Mouse (Mus musculus) small intestine, adult 2 months (tissue): ENCODE measurements around the gene Gm45015. TPM values are rescaled to one million over a fixed set of nuclear protein-coding genes. Genes with fewer than 3 reads are reported as not detected.
A peak's percentile ranks its signal among the peaks of the same experiment; 100 is the strongest.
"Not testable (repeated sequence)": the region's sequence is repeated elsewhere in the genome, so short reads cannot be mapped to it uniquely, and the experiment has no call there.

Source experiments
- H3K27ac ChIP-seq: fragments of 200-500 bp; 2 replicates; pipeline ENCODE4 v1.5.1; 2012; ENCODE audit warnings: low read depth, low read length, control low read depth, inconsistent platforms; ENCODE audit not compliant: insufficient read depth
- H3K27me3 ChIP-seq: fragments of 200-500 bp; 2 replicates; pipeline ENCODE4 v1.6.1; 2012; ENCODE audit warnings: mild to moderate bottlenecking, moderate library complexity, low read length, inconsistent platforms; ENCODE audit not compliant: control insufficient read depth, insufficient read depth
- H3K36me3 ChIP-seq: fragments of 200-500 bp; 2 replicates; pipeline ENCODE4 v1.6.1; 2012; ENCODE audit warnings: mild to moderate bottlenecking, low read length, control low read depth, inconsistent platforms; ENCODE audit not compliant: control insufficient read depth, insufficient read depth
- H3K4me1 ChIP-seq: fragments of 200-500 bp; 2 replicates; pipeline ENCODE4 v1.6.1; 2012; ENCODE audit warnings: low read length, inconsistent platforms, mixed read lengths; ENCODE audit not compliant: control insufficient read depth, insufficient read depth, insufficient read length
- H3K4me3 ChIP-seq: fragments of 200-500 bp; 2 replicates; pipeline ENCODE4 v1.5.1; 2012; ENCODE audit warnings: low read depth, mild to moderate bottlenecking, control low read depth, inconsistent platforms, low read length, moderate library complexity
- CTCF ChIP-seq: fragments of 200-500 bp; IDR thresholded peaks from 2 replicates; pipeline ENCODE4 v1.5.1; 2012; ENCODE audit warnings: low read depth, mild to moderate bottlenecking, control low read depth, inconsistent platforms, low read length, moderate library complexity, mixed read lengths; ENCODE audit not compliant: insufficient replicate concordance, insufficient read length; ENCODE audit errors: extremely low read depth
- POLR2A ChIP-seq: fragments of 200-500 bp; IDR thresholded peaks from 2 replicates; pipeline ENCODE4 v1.6.1; 2012; ENCODE audit warnings: low read depth, mild to moderate bottlenecking, control low read depth, inconsistent platforms, low read length, moderate library complexity
- whole genome bisulfite sequencing: fragments of 180-500 bp; shearing (Covaris S2); methylation state at CpG from one replicate; pipeline ENCODE4 v1.1.7; 2018; 5-methylcytosine and 5-hydroxymethylcytosine counted together
- polyA plus RNA-seq: library from polyadenylated mRNA; depleted of rRNA; stranded (reverse); fragments of >200 nt; gene quantifications from 2 replicates; pipeline ENCODE4 v1.2.3, GENCODE M21; 2012

Gm45015 gene
- polyA plus RNA-seq, 1 experiment, result not detected

DNA sequence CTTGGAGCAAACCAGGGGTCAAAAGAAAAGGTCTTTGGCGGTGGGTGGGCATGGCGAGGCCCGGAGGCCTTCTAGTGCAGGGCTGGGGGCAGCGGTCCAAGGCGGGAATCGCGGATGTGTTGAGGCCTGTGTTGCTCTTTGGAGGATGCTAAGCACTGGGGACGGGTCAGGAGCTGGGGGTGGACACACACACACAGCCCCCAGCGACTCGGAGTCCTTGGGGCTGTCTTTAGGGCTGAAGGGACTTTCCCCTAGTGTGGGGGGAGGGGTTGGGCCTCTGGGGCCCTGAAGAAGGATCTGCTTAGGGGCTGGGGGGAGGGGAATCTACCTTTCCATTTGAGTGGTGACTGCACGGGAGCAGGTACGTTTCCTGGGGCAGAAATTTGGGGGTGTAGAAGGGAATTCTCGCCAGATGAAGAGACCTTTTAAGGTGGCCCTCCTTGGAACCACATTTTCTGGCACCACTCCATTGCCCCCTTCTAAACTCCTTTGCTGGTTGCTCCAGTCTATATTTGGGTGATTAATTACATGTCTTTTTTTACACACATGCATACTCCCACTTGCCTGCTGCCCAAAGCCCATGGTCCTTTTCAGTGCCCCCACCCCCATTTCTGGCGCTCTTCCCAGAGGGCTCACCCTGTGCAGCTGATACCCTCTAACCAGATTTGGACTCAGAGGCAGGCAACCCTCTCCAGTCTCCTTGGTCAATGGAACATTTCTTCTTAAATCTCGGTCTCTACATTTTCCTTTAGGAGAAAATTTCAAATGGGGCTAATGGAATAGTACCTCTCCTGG, 6.5 kb upstream of the Gm45015 start:
- TF ChIP-seq CTCF (no peak), POLR2A (no peak)
- 24% methylated on average over 15 of the region's 15 CpGs for WGBS
- Histone ChIP-seq H3K4me1 (no peaks in the 10 kb centered on the region), H3K27me3 (no peaks in the 10 kb centered on the region), H3K4me3 (peak overlapping the region; percentile 93), H3K36me3 (no peaks in the 10 kb centered on the region), H3K27ac (0 out of 2 replicates have a peak overlapping the region, but pooled peaks have one; percentile 53)

DNA sequence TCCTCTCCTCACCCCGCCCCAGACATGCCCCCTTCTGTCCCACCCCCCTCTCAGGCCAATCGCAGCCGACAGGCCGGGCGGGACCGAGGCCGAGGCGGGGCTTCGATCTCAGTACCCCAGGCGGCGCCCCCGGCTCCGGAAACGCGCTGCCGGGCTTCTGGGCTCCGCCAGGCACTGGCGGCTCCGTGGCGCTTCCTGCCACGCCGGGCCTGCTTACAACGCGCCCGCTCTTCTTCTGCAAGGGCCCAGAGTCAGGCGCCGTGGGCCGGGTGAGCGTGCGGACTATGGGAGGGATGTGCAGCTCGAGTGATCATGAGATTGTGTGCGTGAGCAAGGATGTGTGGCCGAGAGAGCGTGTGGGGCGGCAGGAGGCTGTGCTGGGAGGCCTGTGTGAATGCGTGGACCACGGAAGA, 5.8 kb upstream of the Gm45015 start, which contains the start of gene Zfp275:
Gene Zfp275 (plus strand): TSS at position 139 of the 413 bp plus-strand sequence.
- Histone ChIP-seq H3K4me1 (no peaks in the 10 kb centered on the region), H3K4me3 (peak within 1 kb of the TSS; percentile 93), H3K27ac (peak within 1 kb of the TSS; percentile 53), H3K36me3 (no peaks in the 10 kb centered on the region), H3K27me3 (no peaks in the 10 kb centered on the region)
- TF ChIP-seq POLR2A, result peak; percentile 33; the same call in 1 of the 2 replicates
- TF ChIP-seq CTCF, result no peak
- 15% methylated on average over 36 of the region's 37 CpGs for WGBS

DNA sequence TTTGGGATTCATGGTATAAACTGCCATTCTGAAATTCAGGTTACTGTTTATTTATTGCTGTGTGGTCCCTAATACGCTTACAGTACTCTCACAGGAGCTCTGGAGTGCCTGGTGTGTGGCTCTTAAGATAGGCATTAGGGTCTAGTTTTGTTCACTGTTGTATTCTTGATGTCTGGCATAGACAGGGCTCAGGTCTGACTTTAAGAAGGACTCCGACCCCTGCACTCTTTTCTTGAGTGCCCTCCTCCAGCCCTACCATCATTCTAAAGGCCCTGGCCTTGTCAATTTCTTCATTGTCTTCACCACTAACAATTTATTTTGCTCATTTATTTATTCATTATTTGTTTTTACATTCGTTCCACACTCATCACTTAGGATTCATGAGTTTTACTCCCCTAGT, 5.4 kb upstream of the Gm45015 start:
- Histone ChIP-seq H3K4me1 (no peaks in the 10 kb centered on the region), H3K36me3 (no peaks in the 10 kb centered on the region), H3K4me3 (peak overlapping the region; percentile 93; the same call in 1 of the 2 replicates), H3K27ac (no peak overlapping the region), H3K27me3 (no peaks in the 10 kb centered on the region)
- WGBS, result 53% methylated on average over 3 of the region's 3 CpGs
- TF ChIP-seq POLR2A (no peak), CTCF (no peak)

DNA sequence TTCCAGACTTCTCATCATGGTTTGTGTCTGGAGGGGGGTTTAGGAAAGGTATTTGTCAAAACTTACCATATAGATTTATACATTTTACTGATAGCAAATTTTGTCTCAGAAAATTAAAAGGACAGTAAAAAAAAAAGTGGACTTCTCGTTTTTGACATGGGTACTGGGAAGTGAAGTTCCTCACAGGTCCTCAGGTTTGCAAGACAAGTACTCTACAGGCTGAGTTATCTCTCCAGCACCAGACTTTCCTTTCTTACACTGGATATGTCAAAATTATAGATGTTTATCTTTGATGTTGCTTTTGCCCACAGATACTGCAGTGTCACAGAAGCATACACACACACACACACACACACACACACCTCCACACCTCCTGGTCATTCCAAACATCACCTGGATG, 4.8 kb upstream of the Gm45015 start:
- no peaks in the 10 kb centered on the region for H3K4me1 ChIP-seq
- no peak overlapping the region for H3K27ac ChIP-seq
- TF ChIP-seq CTCF (no peak), POLR2A (no peak)
- WGBS, result 39% methylated on average over 1 of the region's 1 CpGs
- no peak overlapping the region for H3K4me3 ChIP-seq
- H3K27me3 ChIP-seq, result no peaks in the 10 kb centered on the region
- no peaks in the 10 kb centered on the region for H3K36me3 ChIP-seq

DNA sequence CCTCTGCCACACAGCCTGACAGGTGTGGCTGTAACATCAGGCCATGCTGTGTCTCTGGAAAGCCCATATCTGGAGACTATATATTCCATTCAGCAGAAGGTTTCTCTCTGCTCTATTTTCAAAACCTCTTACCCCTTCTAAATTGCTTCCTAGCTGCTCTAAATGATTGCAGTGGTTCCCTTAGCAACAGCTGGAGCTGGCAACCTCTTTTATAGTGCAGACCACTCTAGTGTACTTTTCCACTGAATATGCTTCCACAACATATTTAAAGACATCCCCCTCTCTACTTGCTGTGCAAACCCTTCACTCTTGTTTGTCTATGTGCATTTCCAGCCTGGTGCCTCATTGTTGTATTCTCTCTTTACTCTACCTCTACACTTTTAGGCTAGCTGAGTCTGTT, 3.1 kb downstream of the Gm45015 start:
- H3K4me3 ChIP-seq, result no peak overlapping the region
- no peaks in the 10 kb centered on the region for H3K4me1 ChIP-seq
- no peaks in the 10 kb centered on the region for H3K36me3 ChIP-seq
- H3K27ac ChIP-seq, result no peak overlapping the region
- TF ChIP-seq POLR2A, result no peak
- TF ChIP-seq CTCF, result no peak
- no peaks in the 10 kb centered on the region for H3K27me3 ChIP-seq

DNA sequence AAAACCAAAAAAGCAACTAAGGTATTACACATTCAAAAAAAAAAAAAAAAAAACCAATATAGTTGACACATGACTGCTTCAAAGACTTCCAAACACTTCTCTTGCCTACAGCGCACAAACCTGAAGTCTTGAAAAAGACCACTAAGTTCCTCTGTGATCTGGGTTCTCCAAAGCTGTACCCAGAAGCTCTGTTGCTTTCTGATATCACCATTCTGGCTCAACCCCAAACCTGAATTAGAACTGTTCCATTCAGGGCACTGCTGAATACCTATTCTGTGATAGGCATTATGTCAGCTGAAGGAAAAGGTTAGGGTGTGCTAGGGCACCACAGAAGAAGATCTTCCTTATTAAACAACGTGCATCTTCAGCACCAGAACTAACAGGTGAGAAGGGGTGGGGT, 9.4 kb downstream of the Gm45015 start:
- Histone ChIP-seq H3K36me3 (no peaks in the 10 kb centered on the region), H3K4me1 (no peaks in the 10 kb centered on the region), H3K27ac (no peak overlapping the region), H3K4me3 (no peak overlapping the region), H3K27me3 (no peaks in the 10 kb centered on the region)
- TF ChIP-seq CTCF (no peak), POLR2A (no peak)
- 63% methylated on average over 2 of the region's 2 CpGs for WGBS

DNA sequence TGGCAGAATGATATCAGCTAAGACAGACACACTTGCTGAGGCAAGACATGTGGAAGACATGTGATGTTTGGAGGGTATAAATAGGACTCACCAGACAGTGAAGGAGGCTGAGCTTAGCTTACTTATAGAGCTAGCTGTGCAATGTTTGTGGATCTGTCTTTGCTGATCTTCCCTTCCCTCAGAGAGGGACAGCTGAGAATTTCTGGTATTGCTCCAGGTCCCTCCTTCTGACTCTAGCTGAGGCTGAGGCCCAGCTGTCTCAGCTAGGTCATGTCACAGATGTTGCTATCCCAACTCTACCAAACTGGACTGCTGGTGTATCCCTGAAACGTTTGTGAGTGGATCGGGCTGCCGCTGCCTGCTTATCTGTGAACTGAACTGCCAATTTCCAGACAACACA, 15.6 kb downstream of the Gm45015 start:
- Histone ChIP-seq H3K4me1 (no peaks in the 10 kb centered on the region), H3K4me3 (no peak overlapping the region), H3K27ac (no peak overlapping the region), H3K27me3 (no peaks in the 10 kb centered on the region), H3K36me3 (no peaks in the 10 kb centered on the region)
- WGBS, result 67% methylated on average over 3 of the region's 3 CpGs
- TF ChIP-seq POLR2A, result no peak
- no peak for TF ChIP-seq CTCF

DNA sequence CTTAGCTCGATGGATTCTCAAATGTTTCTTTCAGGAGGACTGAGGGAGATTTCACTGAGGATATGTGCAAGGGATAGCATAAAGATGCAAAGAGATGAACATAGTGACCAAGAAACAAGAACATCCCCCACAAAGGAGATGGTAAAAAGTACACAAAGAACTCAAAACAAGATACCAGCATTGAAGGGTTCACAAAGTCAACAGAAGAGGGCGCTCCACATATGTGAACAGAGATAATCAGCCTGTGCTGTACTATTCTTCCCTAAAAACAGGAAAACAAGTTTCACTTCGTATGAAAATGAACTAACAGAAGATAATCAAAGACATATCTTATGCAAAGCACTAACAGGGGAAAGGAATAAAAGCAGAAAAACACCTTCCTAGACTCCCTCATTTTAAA, 24.1 kb downstream of the Gm45015 start:
- WGBS, result 28% methylated on average over 3 of the region's 3 CpGs
- TF ChIP-seq POLR2A, result no peak
- TF ChIP-seq CTCF, result no peak
- H3K36me3 ChIP-seq, result no peaks in the 10 kb centered on the region
- H3K4me1 ChIP-seq, result no peaks in the 10 kb centered on the region
- no peak overlapping the region for H3K27ac ChIP-seq
- H3K27me3 ChIP-seq, result no peaks in the 10 kb centered on the region
- no peak overlapping the region for H3K4me3 ChIP-seq

DNA sequence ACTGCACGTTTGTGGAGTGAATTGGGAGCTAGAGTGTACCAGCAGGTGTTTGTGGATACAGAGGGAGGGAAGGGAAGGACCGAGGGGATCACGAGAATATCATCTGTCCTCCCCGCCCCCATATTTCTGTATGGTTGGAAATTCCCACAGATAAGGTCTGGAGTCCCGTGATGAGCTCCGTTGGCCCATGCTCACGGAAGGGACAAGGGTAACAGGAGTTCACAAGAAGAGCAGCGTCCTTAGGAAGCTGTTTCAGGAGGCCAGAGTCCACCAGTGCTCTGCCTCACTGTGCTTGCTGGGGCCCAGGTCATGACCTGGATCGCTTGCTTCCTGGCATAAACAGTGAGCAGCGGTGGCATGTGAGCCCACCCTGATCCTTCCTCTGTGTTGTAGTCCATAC, 40.9 kb downstream of the Gm45015 start:
- 30% methylated on average over 10 of the region's 10 CpGs for WGBS
- H3K4me3 ChIP-seq, result not testable (repeated sequence)

DNA sequence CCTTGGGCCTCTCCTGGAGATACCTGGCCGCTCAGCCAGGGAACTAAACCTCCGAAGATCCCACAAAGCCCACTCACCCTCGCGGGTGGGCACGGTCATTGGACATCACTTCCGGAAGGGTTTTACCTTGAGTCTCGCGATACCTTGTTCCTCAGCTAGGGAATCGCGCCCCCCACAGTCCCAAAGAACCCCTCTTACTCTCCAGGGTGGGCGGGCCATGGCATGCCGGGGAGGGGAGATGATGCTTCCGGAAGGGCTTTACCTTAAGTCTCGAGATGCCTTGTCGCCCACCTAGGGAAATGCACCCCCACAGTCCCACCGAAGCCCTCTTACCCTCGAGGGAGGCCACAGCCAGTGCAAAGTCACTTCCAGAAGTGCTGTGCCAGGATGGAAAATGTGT, 43.8 kb downstream of the Gm45015 start, which contains the start of the genes Xlr5a and Xlr5c:
Gene Xlr5a (minus strand): TSS at position 101 of the 400 bp plus-strand sequence.
Gene Xlr5c (minus strand): TSS at position 101 of the 400 bp plus-strand sequence.
- H3K27ac ChIP-seq, H3K4me1 ChIP-seq, H3K36me3 ChIP-seq, H3K27me3 ChIP-seq, H3K4me3 ChIP-seq: not testable (repeated sequence)
- WGBS, result 89% methylated on average over 16 of the region's 17 CpGs

More for the DNA sequence above, 40.9 kb downstream of the Gm45015 start:
- H3K36me3 ChIP-seq, H3K27ac ChIP-seq, H3K27me3 ChIP-seq, H3K4me1 ChIP-seq: not testable (repeated sequence)
